Mouse (Mus musculus): ENCODE results near the gene F3. TPM values are rescaled to one million over a fixed set of nuclear protein-coding genes. Genes with fewer than 3 reads are reported as not detected.

The F3 gene
- polyA plus RNA-seq (2014; fragmentation: Illumina TruSeq; extraction: RNeasy Lipid Tissue Mini Kit (QIAGEN cat#74804); ENCODE audit: low read depth, low replicate concordance) = 25.7 TPM

GRCm38 (mm10) chr3:121722971-121723844 is at the start of gene F3:
F3 (plus strand) TSS chr3:121723537.

Other genes starting within 250 kb of the F3 start
- not detected for gene Slc44a3, start 191.1 kb upstream of the F3 start, polyA plus RNA-seq (2014; fragmentation: Illumina TruSeq; extraction: RNeasy Lipid Tissue Mini Kit (QIAGEN cat#74804); ENCODE audit: low read depth, low replicate concordance)
- not detected for gene 4930432M17Rik, start 52.8 kb upstream of the F3 start, polyA plus RNA-seq (2014; fragmentation: Illumina TruSeq; extraction: RNeasy Lipid Tissue Mini Kit (QIAGEN cat#74804); ENCODE audit: low read depth, low replicate concordance)
- gene Abcd3, start 91.8 kb downstream of the F3 start, polyA plus RNA-seq (2014; fragmentation: Illumina TruSeq; extraction: RNeasy Lipid Tissue Mini Kit (QIAGEN cat#74804); ENCODE audit: low read depth, low replicate concordance) = 98.0 TPM
- 60.1 TPM for gene Arhgap29, start 229.0 kb downstream of the F3 start, polyA plus RNA-seq (2014; fragmentation: Illumina TruSeq; extraction: RNeasy Lipid Tissue Mini Kit (QIAGEN cat#74804); ENCODE audit: low read depth, low replicate concordance)